Mouse (Mus musculus): Measurements from ENCODE around the gene Fam45a.

Gene Fam45a

GRCm38 (mm10) chr19:60811098-60812035 lies at the start of gene Fam45a:
Gene Fam45a (plus strand): TSS chr19:60811585.
- DNase-seq = peak; percentile 93 to 94

GRCm38 (mm10) chr19:60773366-60773765 lies 38.0 kb upstream of the Fam45a start:
- no peak for DNase-seq

GRCm38 (mm10) chr19:60782034-60782433 lies 29.4 kb upstream of the Fam45a start:
- no peak for DNase-seq

GRCm38 (mm10) chr19:60784712-60785111 lies 26.7 kb upstream of the Fam45a start:
- no peak for DNase-seq

GRCm38 (mm10) chr19:60787465-60788150 lies 23.8 kb upstream of the Fam45a start:
- no peak for DNase-seq

- no peak for DNase-seq
Observed at GRCm38 (mm10) chr19:60788214-60788960, 23.0 kb upstream of the Fam45a start.

- DNase-seq = no peak
Observed at GRCm38 (mm10) chr19:60789452-60789851, 21.9 kb upstream of the Fam45a start.

GRCm38 (mm10) chr19:60789919-60790506 lies 21.4 kb upstream of the Fam45a start:
- DNase-seq = peak; percentile 75 to 80

- peak; percentile 97 to 98 for DNase-seq
Observed at GRCm38 (mm10) chr19:60790551-60791161, 20.7 kb upstream of the Fam45a start, which contains the start of gene Eif3a. Gene Eif3a (minus strand): TSS chr19:60790658.

- peak in 1 of 2 experiments; percentile 37 for DNase-seq
Observed at GRCm38 (mm10) chr19:60791164-60791563, 20.2 kb upstream of the Fam45a start.

- DNase-seq = no peak
Observed at GRCm38 (mm10) chr19:60793170-60793707, 18.1 kb upstream of the Fam45a start.

GRCm38 (mm10) chr19:60795244-60795643 lies 16.1 kb upstream of the Fam45a start:
- DNase-seq = no peak

GRCm38 (mm10) chr19:60797415-60797814 lies 14.0 kb upstream of the Fam45a start:
- DNase-seq = no peak

GRCm38 (mm10) chr19:60799867-60800569 lies 11.4 kb upstream of the Fam45a start:
- no peak for DNase-seq

GRCm38 (mm10) chr19:60804903-60805302 lies 6.5 kb upstream of the Fam45a start:
- DNase-seq = no peak

GRCm38 (mm10) chr19:60809927-60810326 lies 1.5 kb upstream of the Fam45a start:
- DNase-seq = no peak

- DNase-seq = no peak
Observed at GRCm38 (mm10) chr19:60812036-60812389, 628 bp downstream of the Fam45a start.

GRCm38 (mm10) chr19:60813133-60813532 lies 1.7 kb downstream of the Fam45a start:
- no peak for DNase-seq

GRCm38 (mm10) chr19:60818677-60819076 lies 7.3 kb downstream of the Fam45a start:
- no peak for DNase-seq

- peak; percentile 81 to 88 for DNase-seq
Observed at GRCm38 (mm10) chr19:60837747-60838146, 26.4 kb downstream of the Fam45a start.

GRCm38 (mm10) chr19:60843324-60843723 lies 31.9 kb downstream of the Fam45a start:
- DNase-seq = no peak
